Mouse (Mus musculus): ENCODE measurements around the gene Perp. TPM values are rescaled to one million over a fixed set of nuclear protein-coding genes. Genes with fewer than 3 reads are reported as not detected.

The Perp gene
- total and polyA plus RNA-seq, 2 experiments from 2014 or later: 25.6 to 25.7 TPM

DNA sequence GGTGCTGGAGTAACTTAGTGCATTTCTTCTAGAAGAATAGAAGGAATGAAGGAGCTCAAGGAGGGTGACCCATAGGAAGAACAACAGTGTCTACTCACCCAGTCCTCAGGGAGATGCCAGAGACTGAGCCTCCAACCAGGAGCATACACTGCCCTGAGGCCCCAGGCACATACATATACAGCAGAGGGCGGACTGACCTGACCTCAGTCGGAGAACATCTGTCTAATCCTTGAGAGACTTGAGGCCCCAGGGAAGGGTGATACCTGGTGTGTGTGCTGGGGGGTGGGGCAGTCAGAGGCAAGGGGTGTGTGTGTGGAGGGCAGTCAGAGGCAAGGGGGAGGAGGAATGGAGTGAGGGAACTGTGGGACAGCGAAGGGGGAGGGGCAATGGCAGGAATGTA lies 14.8 kb downstream of the Perp start:
- Histone ChIP-seq H3K27ac (ENCODE audit: low read depth, low read length) (no peak overlapping the region), H3K9me3 (ENCODE audit: low read length) (no peaks in the 10 kb centered on the region), H3K36me3 (ENCODE audit: insufficient read depth, low read length) (no peaks in the 10 kb centered on the region), H3K9ac (replicated peaks; ENCODE audit: low read length, poor library complexity, severe bottlenecking) (no peak overlapping the region), H3K4me3 (ENCODE audit: low read depth, low read length) (no peak overlapping the region), H3K4me1 (ENCODE audit: insufficient read depth, low read length) (no peaks in the 10 kb centered on the region), H3K4me2 (ENCODE audit: low read depth, low read length, poor library complexity, severe bottlenecking) (no peak overlapping the region), H3K27me3 (ENCODE audit: insufficient read depth, low read length) (no peaks in the 10 kb centered on the region)
- ATAC-seq (ENCODE audit: low FRiP score) (no peak; the same call in 1 of the 2 replicates), DNase-seq (ENCODE audit: low spot score) (no peak)
- 69% methylated on average over 3 of the region's 3 CpGs for WGBS
- TF ChIP-seq CTCF (IDR thresholded peaks at IDR 0.05): no peak

DNA sequence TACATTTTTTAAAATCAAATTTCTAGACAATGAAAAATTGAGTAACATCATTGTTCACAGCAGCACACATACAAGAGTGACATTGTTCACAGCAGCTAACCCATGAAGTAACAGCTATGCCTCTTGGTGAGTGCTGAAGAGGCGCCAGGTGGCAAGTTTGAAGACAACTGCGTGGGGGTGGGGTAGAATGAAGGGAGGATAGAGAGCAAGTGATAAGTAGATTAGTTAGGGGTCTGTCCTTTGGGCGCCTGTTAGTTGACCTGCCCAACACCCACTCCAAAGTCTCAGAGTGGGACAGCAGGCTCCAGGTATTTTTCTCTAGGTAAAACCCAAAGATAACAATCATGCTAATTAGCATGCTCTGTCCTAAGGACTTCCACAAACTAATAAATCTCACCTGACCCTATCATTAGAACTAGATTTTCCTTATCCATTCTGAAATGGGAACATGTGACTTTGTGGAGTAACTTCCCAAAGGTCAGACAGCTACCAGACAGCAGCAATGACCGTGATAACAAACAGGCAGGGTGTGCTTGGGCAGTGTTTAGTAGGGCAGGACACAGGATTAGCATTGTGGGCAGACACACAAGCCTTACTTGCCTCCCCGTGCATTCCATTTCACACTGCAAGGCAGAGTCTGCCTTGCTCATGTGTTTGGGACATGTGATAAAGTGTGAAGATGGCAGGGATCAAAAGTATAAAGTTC lies 15.5 kb downstream of the Perp start:
- Histone ChIP-seq H3K4me2 (ENCODE audit: low read depth, low read length, poor library complexity, severe bottlenecking) (no peak overlapping the region), H3K9ac (replicated peaks; ENCODE audit: low read length, poor library complexity, severe bottlenecking) (no peak overlapping the region), H3K27me3 (ENCODE audit: insufficient read depth, low read length) (no peaks in the 10 kb centered on the region), H3K4me1 (ENCODE audit: insufficient read depth, low read length) (no peaks in the 10 kb centered on the region), H3K27ac (ENCODE audit: low read depth, low read length) (no peak overlapping the region), H3K4me3 (ENCODE audit: low read depth, low read length) (no peak overlapping the region), H3K9me3 (ENCODE audit: low read length) (no peaks in the 10 kb centered on the region), H3K36me3 (ENCODE audit: insufficient read depth, low read length) (no peaks in the 10 kb centered on the region)
- WGBS: 63% methylated on average over 5 of the region's 5 CpGs
- ATAC-seq (ENCODE audit: low FRiP score) (no peak), DNase-seq (ENCODE audit: low spot score) (no peak)
- TF ChIP-seq CTCF (IDR thresholded peaks at IDR 0.05): no peak

DNA sequence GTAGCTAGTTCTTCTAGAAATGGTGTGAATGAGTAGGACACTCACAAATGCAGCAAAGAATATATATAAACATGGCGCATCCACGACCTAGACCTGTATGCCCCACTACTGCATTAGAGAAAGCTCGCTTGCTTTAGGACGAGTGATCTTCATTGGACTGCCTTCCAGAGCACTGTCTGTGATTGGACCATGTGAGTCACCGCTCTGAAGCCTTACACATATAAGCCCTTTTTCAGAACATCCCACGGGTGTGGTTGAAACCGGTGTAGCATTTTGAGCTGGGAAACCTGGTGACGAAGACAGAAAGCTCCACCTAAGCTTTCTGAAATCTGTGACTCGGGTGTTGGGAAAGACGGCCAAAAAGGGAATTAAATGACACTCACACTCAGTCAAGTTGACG lies 16.0 kb downstream of the Perp start:
- Histone ChIP-seq H3K4me3 (ENCODE audit: low read depth, low read length) (no peak overlapping the region), H3K9ac (replicated peaks; ENCODE audit: low read length, poor library complexity, severe bottlenecking) (no peak overlapping the region), H3K27ac (ENCODE audit: low read depth, low read length) (no peak overlapping the region), H3K9me3 (ENCODE audit: low read length) (no peaks in the 10 kb centered on the region), H3K27me3 (ENCODE audit: insufficient read depth, low read length) (no peaks in the 10 kb centered on the region), H3K4me1 (ENCODE audit: insufficient read depth, low read length) (no peaks in the 10 kb centered on the region), H3K36me3 (ENCODE audit: insufficient read depth, low read length) (no peaks in the 10 kb centered on the region), H3K4me2 (ENCODE audit: low read depth, low read length, poor library complexity, severe bottlenecking) (no peak overlapping the region)
- WGBS: 87% methylated on average over 11 of the region's 11 CpGs
- ATAC-seq (ENCODE audit: low FRiP score): no peak
- DNase-seq (ENCODE audit: low spot score): no peak
- TF ChIP-seq CTCF (IDR thresholded peaks at IDR 0.05): no peak

DNA sequence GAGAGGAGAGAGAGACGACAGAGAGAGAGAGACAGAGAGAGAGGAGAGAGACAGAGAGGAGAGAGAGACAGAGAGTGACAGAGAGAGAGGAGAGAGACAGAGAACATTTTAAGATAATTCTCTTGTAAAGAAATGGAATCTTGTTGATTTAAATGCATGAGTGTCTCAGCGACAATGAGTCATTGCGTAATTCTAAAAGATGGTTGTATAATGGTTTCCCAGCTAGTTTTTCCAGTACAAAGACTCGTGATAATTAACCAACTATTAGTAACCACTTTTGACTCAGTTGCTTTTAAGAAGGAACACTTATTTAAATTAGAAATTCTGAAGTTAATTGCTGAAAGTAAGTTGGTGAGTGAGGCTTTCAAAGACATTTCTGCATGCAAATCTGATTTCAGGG lies 16.6 kb downstream of the Perp start:
- Histone ChIP-seq H3K9ac (replicated peaks; ENCODE audit: low read length, poor library complexity, severe bottlenecking) (no peak overlapping the region), H3K4me1 (ENCODE audit: insufficient read depth, low read length) (no peaks in the 10 kb centered on the region), H3K27ac (ENCODE audit: low read depth, low read length) (no peak overlapping the region), H3K36me3 (ENCODE audit: insufficient read depth, low read length) (no peaks in the 10 kb centered on the region), H3K9me3 (ENCODE audit: low read length) (no peaks in the 10 kb centered on the region), H3K27me3 (ENCODE audit: insufficient read depth, low read length) (no peaks in the 10 kb centered on the region), H3K4me3 (ENCODE audit: low read depth, low read length) (no peak overlapping the region), H3K4me2 (ENCODE audit: low read depth, low read length, poor library complexity, severe bottlenecking) (no peak overlapping the region)
- DNase-seq (ENCODE audit: low spot score) (no peak), ATAC-seq (ENCODE audit: low FRiP score) (no peak)
- WGBS: 78% methylated on average over 4 of the region's 4 CpGs
- no peak for TF ChIP-seq CTCF (IDR thresholded peaks at IDR 0.05)

DNA sequence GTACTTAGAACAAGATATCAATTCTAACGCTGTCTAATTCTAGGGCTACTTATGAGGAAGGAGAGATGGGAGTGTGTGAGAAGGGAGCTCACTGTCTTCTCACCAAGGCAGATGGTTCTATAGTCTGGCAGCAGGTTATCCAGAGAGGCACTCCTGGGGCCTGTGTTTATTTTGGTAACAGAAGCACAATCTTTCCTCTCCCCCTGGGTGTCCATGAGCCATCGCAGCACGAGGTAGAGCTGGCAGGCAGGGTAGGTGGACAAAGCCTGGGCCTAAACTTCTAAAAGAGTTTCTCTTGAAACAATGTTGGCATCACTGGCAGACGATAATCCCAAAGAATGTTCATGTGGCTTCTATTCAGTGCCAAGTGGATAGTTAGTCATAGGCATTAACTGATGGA lies 18.5 kb downstream of the Perp start:
- TF ChIP-seq CTCF (IDR thresholded peaks at IDR 0.05): no peak
- Histone ChIP-seq H3K27me3 (ENCODE audit: insufficient read depth, low read length) (no peaks in the 10 kb centered on the region), H3K4me3 (ENCODE audit: low read depth, low read length) (no peak overlapping the region), H3K9me3 (ENCODE audit: low read length) (no peaks in the 10 kb centered on the region), H3K4me2 (ENCODE audit: low read depth, low read length, poor library complexity, severe bottlenecking) (no peak overlapping the region), H3K4me1 (ENCODE audit: insufficient read depth, low read length) (no peaks in the 10 kb centered on the region), H3K9ac (replicated peaks; ENCODE audit: low read length, poor library complexity, severe bottlenecking) (no peak overlapping the region), H3K27ac (ENCODE audit: low read depth, low read length) (no peak overlapping the region), H3K36me3 (ENCODE audit: insufficient read depth, low read length) (no peaks in the 10 kb centered on the region)
- WGBS: 69% methylated on average over 4 of the region's 4 CpGs
- ATAC-seq (ENCODE audit: low FRiP score) (no peak), DNase-seq (ENCODE audit: low spot score) (no peak)

DNA sequence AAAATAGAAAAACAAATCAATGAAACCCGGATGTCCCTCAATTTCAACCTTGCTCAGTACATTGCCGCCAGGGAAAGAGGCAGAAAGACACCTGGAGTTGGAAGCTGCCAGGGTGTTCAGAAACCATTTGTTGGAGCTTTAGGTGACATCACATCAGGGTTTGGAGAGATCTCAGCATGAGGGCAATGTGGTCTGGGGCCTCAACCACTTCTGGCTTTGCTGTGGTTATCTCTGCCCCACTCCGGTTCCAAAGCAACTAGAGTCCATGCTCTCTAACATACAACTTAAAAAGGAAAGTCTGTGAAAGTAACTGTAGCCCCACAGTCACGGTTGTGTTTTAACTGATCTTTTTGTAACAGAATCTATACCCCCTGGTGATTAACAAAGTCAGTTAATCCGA lies 19.9 kb downstream of the Perp start:
- Histone ChIP-seq H3K36me3 (ENCODE audit: insufficient read depth, low read length) (no peaks in the 10 kb centered on the region), H3K4me2 (ENCODE audit: low read depth, low read length, poor library complexity, severe bottlenecking) (no peak overlapping the region), H3K4me3 (ENCODE audit: low read depth, low read length) (no peak overlapping the region), H3K9ac (replicated peaks; ENCODE audit: low read length, poor library complexity, severe bottlenecking) (no peak overlapping the region), H3K9me3 (ENCODE audit: low read length) (no peaks in the 10 kb centered on the region), H3K27ac (ENCODE audit: low read depth, low read length) (no peak overlapping the region), H3K4me1 (ENCODE audit: insufficient read depth, low read length) (no peaks in the 10 kb centered on the region), H3K27me3 (ENCODE audit: insufficient read depth, low read length) (no peaks in the 10 kb centered on the region)
- ATAC-seq (ENCODE audit: low FRiP score): no peak
- no peak for TF ChIP-seq CTCF (IDR thresholded peaks at IDR 0.05)
- DNase-seq (ENCODE audit: low spot score): no peak
- WGBS: 49% methylated on average over 5 of the region's 5 CpGs

All from midbrain, postnatal 0 days (tissue).